Mouse (Mus musculus) kidney, postnatal 36 days (tissue): ENCODE measurements at regions not wholly inside any gene's neighbourhood (a gene's known extent, or its start where the extent isn't known, plus 50 kb on each side); places are given as distances from the start of the nearest gene placed in this dataset.

Experiments used
- DNase-seq, 2 experiments: peaks; one replicate each; pipeline ENCODE4 v3.0.0; 2021 to 2022; ENCODE audit warnings: mixed read lengths in 2 of 2

DNA sequence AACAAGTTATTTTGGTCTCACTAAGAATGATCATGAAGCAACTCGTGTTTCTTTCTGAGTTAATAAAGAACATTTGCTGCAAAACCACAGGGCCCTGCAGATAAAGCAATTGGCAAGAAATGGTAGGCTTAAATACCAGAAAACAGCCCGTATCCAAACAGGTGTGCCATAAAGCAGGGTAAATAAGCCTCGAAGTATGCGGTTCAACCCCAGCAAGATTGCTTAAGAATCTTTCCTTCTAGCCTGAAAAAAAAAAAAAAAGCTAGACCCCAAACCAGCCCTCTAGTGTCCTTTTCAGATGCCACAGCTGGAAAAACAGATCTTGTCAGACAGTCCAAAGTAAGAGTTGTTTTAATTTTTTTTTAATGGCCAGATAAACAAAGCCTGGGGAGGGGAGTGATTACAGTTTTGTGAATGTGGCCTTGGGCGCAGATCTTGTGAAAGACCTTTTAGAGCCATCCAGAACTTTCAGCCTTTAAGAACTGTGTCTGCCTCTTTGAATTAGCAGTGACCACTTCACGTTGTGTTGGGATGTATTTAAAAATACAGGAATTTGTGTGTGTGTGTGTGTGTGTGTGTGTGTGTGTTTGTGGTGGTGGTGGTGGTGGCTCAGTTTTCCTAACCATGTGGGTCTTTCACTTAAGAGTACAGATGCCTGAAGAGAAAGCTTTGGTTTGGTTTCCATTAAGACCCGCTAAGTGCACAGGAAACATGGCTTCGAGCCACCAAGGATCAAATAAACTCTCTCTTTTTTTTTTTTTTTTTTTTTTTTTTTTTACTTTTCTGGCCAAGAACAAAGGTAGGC, 116.3 kb upstream of the Maf start:
- DNase-seq, result peak in 1 of 2 experiments; percentile 35

- DNase-seq, result no peak
Measured at GRCm38 (mm10) chr8:115813426-115813825, 105.8 kb upstream of the Maf start.

DNA sequence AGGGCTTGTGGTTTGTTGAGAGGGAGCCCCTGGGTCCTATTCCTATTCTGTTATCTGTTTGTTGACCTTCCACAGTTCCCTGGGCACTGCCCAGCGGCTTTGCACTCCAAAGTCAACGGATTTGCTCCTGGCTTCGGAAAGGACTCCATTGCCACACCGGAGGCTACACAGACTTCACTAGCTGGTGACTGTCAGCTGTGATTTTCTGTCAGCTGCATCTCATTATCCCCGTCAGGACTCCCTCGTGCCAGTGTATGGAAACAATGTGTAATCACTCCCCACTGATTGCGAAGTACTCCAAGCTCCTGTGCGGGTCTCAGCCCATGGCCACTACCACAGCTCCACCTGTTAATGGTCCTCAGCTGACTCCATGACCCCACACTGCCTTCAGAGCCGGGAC, 99.0 kb upstream of the Maf start:
- DNase-seq, result no peak

- no peak for DNase-seq
Measured at GRCm38 (mm10) chr8:115806139-115806538, 98.5 kb upstream of the Maf start.

DNA sequence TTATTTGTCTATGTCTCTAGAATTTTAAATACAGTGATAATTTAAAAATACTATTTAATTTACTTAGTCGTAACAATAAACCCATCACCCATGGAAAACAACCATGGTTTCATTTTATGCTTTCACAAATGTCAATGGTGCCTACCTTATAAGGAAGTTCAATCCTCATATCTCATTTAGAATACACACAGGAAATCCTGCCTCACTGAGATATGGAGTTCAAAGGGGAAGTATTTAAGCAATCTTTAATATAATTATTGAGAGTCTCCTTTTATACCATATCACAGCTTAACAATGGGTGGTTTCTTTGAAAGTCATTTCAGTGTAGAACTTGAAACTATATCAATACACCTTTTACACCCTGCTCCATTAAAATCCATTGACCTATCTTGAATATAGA, 86.0 kb upstream of the Maf start:
- no peak for DNase-seq

DNA sequence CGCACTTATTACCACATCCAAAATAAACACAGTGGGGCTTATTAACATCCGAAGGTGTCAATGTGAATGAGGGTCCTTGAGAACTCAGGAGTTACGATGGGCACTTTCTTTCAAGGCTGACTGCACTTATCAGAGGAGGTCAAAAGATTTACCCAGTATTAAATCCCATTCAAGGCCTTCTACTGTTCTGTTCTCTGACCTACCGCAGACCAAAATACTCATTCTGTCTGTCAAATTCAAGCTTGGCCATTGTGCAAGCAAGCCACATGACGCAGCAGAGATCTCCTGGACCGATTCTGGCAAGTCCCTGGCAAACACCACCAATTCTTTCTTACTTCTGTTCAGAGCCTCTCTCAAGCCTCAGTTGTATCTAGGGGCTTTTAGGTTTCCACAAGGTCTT, 80.8 kb upstream of the Maf start:
- DNase-seq, result peak in 1 of 2 experiments; percentile 10

- DNase-seq, result no peak
Measured at GRCm38 (mm10) chr8:115786185-115786584, 78.6 kb upstream of the Maf start.

DNA sequence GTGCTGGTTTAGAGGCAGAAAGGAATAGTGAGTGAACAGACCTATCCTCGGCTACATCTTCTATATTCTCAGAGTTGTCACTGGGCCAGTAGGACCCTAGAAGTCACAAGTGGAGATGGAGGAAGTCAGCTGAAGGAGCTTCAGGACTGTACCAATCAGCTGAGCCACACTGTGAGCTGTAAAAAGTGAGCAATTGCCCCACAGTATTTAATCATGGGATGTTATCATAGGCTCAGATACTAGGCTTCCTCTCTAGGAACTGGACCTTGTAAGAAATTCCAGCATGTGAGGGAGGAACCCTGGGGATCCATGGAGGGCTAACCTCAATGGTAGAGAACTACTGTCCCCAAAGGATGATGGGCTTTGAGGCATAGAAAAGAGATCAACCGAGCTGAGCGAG, 78.2 kb upstream of the Maf start:
- no peak for DNase-seq

- DNase-seq, result no peak
Measured at GRCm38 (mm10) chr8:115783364-115783763, 75.8 kb upstream of the Maf start.

DNA sequence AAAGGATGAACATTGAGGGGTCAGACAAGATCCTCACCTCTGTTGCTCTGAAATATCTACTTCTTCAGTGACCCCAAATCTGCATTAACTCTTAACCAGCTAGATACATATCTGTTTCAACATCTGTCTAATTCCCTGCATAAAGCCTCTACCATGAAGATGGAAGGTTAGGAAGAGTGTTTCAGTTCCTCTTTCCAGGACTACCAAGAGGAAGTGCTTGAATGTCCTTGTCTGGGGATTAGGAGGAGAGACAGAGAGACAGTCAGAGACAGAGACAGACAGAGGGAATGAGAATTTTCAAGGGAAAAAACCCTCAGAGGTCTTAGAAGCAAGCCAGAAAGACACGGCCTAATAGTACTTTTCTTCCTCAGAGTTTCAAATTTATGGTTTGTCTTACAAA, 70.8 kb upstream of the Maf start:
- DNase-seq, result no peak

DNA sequence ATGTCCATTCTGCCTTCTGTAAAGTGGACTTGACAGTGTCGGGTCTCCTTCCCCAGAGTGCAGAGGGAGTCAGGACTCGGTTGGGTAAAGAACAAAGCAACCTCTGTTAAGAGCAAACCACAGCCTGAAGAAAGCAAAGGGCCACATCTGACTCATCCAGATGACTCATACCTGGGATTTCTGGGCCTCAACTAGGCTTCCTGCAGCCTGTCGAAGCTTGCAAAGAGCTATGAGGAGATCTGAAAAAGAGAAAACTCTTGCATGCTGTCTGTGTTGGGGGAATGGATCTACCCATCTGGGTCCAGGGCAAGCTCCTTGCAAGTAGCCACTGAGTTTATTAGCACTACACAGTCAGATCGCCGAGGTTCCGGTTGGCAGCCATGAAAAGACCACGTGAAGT, 63.5 kb upstream of the Maf start:
- DNase-seq, result no peak

DNA sequence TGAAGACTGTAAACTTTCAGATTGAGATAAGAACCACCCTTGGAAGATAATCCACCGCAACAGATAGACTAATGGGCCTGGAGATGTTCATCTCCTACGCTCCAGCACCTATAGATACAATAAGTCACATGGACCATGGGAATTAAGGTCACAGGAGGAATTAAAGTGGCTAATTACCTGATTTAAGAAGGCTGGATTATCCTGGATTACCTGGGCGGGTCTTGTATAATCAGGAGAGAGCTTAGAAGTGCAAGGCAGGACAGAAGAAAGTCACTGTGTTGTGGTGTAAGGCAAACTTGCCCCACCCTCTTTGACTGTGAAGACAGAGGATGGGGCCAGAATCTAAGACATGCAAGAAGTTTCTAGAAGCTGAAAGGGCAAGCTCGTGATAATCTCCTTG, 61.0 kb upstream of the Maf start:
- DNase-seq, result no peak

GRCm38 (mm10) chr8:115766218-115766898, 58.8 kb upstream of the Maf start:
- peak; percentile 85 to 93 for DNase-seq

GRCm38 (mm10) chr8:115764551-115764950, 57.0 kb upstream of the Maf start:
- DNase-seq, result peak; percentile 67 to 76

DNA sequence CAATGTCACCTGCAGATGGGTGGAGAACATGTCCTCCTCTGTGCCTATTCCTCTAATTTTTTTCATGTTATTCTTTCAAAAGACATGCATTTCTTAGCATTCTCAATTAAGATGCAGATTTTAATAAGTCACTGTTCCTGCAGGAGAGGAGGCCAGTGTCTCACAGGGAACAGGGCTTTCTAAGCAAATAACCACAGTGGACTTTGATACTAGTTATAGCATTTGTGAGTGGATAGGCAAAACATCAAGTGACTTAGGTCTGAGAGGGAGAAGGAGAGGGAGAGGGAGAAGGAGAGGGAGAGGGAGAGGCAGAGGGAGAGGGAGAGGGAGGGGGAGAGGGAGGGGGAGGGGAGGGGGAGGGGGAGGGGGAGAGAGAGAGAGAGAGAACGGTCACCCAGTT, 50.4 kb upstream of the Maf start:
- peak; percentile 22 to 62 for DNase-seq
